Mouse (Mus musculus) liver, embryonic 14.5 days (tissue): ENCODE measurements around the gene Clpsl2. TPM values are rescaled to one million over a fixed set of nuclear protein-coding genes. Genes with fewer than 3 reads are reported as not detected.

ENCODE experiments used
- ATAC-seq: fragments of 200-750 bp; cut with Nextera tagmentation; 2 replicates; pipeline ENCODE4 v1.8.0; 2017; ENCODE audit warnings: moderate number of reproducible peaks, mild to moderate bottlenecking, moderate library complexity; ENCODE audit not compliant: insufficient read depth
- DNase-seq, 3 experiments: peaks; one replicate each; pipeline ENCODE4 v3.0.0-alpha.2; 2012 to 2013; ENCODE audit warnings: low read depth in 3 of 3, low spot score in 3 of 3
- H3K27ac ChIP-seq: fragments of 300-500 bp; sonication (generic); 2 replicates; pipeline ENCODE4 v1.5.1; 2014; ENCODE audit warnings: moderate library complexity, mild to moderate bottlenecking, control low read depth, inconsistent platforms
- H3K27me3 ChIP-seq: fragments of 300-500 bp; sonication (generic); 2 replicates; pipeline ENCODE4 v1.6.1; 2014; ENCODE audit warnings: mild to moderate bottlenecking, low read length, moderate library complexity; ENCODE audit not compliant: control insufficient read depth, insufficient read depth
- H3K36me3 ChIP-seq: fragments of 300-500 bp; sonication (generic); replicated peaks from 2 replicates; pipeline ENCODE4 v1.6.1; 2014; ENCODE audit warnings: low read depth; ENCODE audit not compliant: control insufficient read depth, insufficient read depth
- H3K4me1 ChIP-seq, 2 experiments: fragments of 200-500 bp in 1 of 2; fragments of 300-500 bp in 1 of 2; sonication (generic) in 1 of 2; replicated peaks; 2 replicates each; pipeline ENCODE4 v1.6.1; 2012 to 2014; ENCODE audit warnings: antibody characterized with exemption in 1 of 2, inconsistent platforms in 1 of 2, low read length in 1 of 2; ENCODE audit not compliant: control insufficient read depth in 2 of 2, insufficient read depth in 2 of 2
- H3K4me2 ChIP-seq: fragments of 300-500 bp; sonication (generic); 2 replicates; pipeline ENCODE4 v1.6.1; 2014; ENCODE audit warnings: low read depth, mild to moderate bottlenecking, control low read depth, moderate library complexity
- H3K4me3 ChIP-seq, 2 experiments: fragments of 200-500 bp in 1 of 2; fragments of 300-500 bp in 1 of 2; sonication (generic) in 1 of 2; 2 replicates each; pipeline ENCODE4 v1.5.1; 2012 to 2014; ENCODE audit warnings: low read depth in 2 of 2, low read length in 2 of 2, mild to moderate bottlenecking in 2 of 2, control low read depth in 1 of 2, inconsistent platforms in 1 of 2, moderate library complexity in 1 of 2; ENCODE audit not compliant: insufficient read depth in 1 of 2
- H3K9ac ChIP-seq: fragments of 300-500 bp; sonication (generic); replicated peaks from 2 replicates; pipeline ENCODE4 v1.6.1; 2014; ENCODE audit warnings: mild to moderate bottlenecking, control low read depth, moderate library complexity
- H3K9me3 ChIP-seq: fragments of 300-500 bp; sonication (generic); 2 replicates; pipeline ENCODE4 v1.6.1; 2016; ENCODE audit warnings: low read length, mixed read lengths; ENCODE audit not compliant: control insufficient read depth
- CTCF ChIP-seq: IDR thresholded peaks from 2 replicates; pipeline ENCODE4 v1.5.1; 2016; ENCODE audit warnings: antibody characterized with exemption, low read depth, control low read depth
- EP300 ChIP-seq: IDR thresholded peaks from 2 replicates; pipeline ENCODE4 v1.6.1; 2016; ENCODE audit warnings: antibody characterized with exemption, low read depth
- WGBS: fragments of 180-500 bp; shearing (Covaris S2); extraction: QIAGEN DNeasy Blood & Tissue Kit; methylation state at CpG from one replicate; pipeline ENCODE4 v1.1.7; 2014; ENCODE audit not compliant: insufficient replicate concordance; 5-methylcytosine and 5-hydroxymethylcytosine counted together
- polyA plus RNA-seq, 2 experiments: library from polyadenylated mRNA; depleted of rRNA in 1 of 2; stranded (reverse) in 1 of 2; unstranded in 1 of 2; fragments of >200 nt; fragmentation: Nextera tagmentation in 1 of 2; extraction: Ambion mirVana in 1 of 2; gene quantifications; 2 replicates each; pipeline versions ENCODE4 v1.2.1 to v1.2.3; 2012 to 2014

Clpsl2 gene
- polyA plus RNA-seq, 2 experiments = not detected

DNA sequence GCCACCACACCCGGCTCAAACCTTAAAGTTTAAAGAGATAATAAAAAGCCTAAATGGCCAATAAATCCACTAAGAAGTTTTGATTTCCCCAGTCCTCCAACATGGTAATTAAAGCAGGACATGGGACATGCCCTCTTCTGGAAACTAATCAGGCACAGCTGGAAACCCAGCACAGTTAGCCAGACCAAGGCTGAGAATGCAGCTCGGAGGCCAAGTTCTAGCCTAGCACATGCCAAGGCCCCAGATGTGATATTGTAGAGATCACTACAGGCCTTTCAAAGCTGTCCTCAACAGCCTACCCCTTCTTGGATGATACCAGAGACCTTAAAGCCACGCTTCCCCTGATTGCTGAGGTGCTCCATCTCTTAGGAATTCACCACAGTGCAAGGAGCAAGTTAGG is 37.3 kb downstream of the Clpsl2 start:
- Histone ChIP-seq H3K27me3 (no peaks in the 10 kb centered on the region), H3K9me3 (no peaks in the 10 kb centered on the region), H3K9ac (no peak overlapping the region), H3K4me1 (no peaks in the 10 kb centered on the region), H3K4me2 (no peak overlapping the region), H3K36me3 (peaks cover 19% of the 10 kb centered on the region), H3K27ac (no peak overlapping the region), H3K4me3 (no peak overlapping the region)
- WGBS = 68% methylated on average over 3 of the region's 3 CpGs
- DNase-seq = no peak
- TF ChIP-seq CTCF (no peak), EP300 (no peak)
- ATAC-seq = no peak

DNA sequence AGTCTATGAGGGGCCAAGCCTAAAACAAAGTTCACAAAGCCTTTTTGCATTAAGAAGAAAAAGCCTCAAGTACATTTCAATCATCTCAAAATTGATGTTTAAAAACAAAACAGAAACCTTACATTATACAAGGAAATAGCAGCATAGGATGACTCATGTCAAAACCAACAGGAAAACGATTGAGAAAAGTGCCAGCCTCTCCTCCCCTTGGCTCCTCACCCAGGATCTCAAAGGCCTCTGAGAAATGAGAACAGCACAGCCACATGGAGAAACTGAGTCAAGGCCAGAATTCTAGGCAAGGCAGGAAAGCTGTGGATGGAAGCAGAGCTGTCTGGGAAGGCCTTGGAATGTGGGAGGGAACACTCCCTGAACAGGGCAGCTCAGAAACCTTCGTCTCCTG is 39.4 kb downstream of the Clpsl2 start:
- 57% methylated on average over 2 of the region's 2 CpGs for WGBS
- Histone ChIP-seq H3K4me2 (no peak overlapping the region), H3K27me3 (no peaks in the 10 kb centered on the region), H3K36me3 (peaks cover 32% of the 10 kb centered on the region), H3K9me3 (no peaks in the 10 kb centered on the region), H3K27ac (no peak overlapping the region), H3K9ac (no peak overlapping the region), H3K4me1 (no peaks in the 10 kb centered on the region), H3K4me3 (no peak overlapping the region)
- DNase-seq (no peak), ATAC-seq (no peak)
- no peak for TF ChIP-seq EP300
- no peak for TF ChIP-seq CTCF

DNA sequence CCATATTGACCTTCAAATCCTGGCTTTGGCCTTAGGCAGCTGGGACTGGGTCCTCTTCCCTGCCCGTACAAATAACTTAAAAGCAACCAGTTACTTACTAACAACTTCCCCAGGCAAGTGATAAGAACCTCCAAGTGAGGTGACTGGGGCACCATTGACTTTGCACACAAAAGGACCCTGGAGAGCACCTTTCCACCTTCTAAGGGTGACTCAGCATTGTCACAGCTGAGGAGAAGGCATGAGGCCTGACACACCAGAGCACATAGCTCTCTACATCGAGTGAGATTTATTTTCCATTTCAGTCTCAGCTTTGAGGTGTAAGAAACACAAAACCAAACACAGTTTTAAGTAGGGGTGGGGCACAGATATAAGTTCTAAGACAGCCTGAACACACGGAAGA is 41.4 kb downstream of the Clpsl2 start:
- WGBS = 73% methylated on average over 3 of the region's 3 CpGs
- Histone ChIP-seq H3K9ac (no peak overlapping the region), H3K36me3 (peaks cover 32% of the 10 kb centered on the region), H3K4me3 (no peak overlapping the region), H3K4me1 (no peaks in the 10 kb centered on the region), H3K27ac (no peak overlapping the region), H3K27me3 (no peaks in the 10 kb centered on the region), H3K4me2 (no peak overlapping the region), H3K9me3 (no peaks in the 10 kb centered on the region)
- TF ChIP-seq CTCF (no peak), EP300 (no peak)
- DNase-seq (no peak), ATAC-seq (no peak)

DNA sequence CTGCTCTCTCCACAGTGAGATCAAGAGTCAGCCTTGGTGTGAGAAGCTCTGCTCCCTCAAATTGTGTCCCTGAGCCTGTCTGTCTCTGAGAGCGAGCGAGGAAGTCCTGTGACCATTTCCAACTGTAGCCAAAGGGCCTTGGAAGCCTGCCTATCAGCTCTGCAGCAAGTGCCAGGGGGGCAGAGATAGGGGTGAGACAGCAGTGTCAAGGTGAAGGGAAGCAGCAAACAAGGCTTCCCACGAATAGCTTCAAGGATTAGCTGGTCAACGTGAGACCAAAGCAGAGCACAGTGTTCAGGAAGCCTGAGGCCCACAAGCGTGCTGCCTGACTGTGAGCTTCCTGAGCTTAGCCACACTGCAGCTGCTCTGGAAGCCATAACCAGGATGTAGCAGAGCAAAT is 42.3 kb downstream of the Clpsl2 start:
- no peak for DNase-seq
- TF ChIP-seq CTCF (no peak), EP300 (no peak)
- WGBS = 68% methylated on average over 5 of the region's 5 CpGs
- peaks cover 32% of the 10 kb centered on the region for H3K36me3 ChIP-seq
- H3K4me3 ChIP-seq = no peak overlapping the region
- H3K27ac ChIP-seq = no peak overlapping the region
- H3K9ac ChIP-seq = no peak overlapping the region
- no peak overlapping the region for H3K4me2 ChIP-seq
- no peaks in the 10 kb centered on the region for H3K4me1 ChIP-seq
- no peaks in the 10 kb centered on the region for H3K9me3 ChIP-seq
- ATAC-seq = no peak
- no peaks in the 10 kb centered on the region for H3K27me3 ChIP-seq

DNA sequence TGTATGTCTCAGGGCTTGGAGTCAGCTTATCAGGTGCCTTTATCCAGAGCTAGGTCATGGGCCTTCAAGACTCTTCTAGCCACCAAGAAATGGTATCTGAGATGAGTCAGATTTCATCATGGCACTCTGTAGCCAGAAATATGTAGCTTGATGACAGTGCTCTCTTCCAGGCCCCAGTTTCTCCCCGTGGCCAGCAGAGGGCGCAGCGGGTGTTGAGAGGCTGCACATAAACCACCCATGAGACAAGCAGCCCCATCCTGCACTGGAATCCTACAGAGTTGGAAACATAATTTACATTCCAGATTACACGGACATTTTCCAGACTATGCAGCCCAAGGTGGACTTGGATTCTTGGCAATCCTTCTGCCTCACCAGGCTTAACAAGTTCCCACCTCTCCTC is 43.8 kb downstream of the Clpsl2 start:
- DNase-seq = peak; percentile 41 to 55 (median 42)

More for the DNA sequence above, 43.8 kb downstream of the Clpsl2 start:
- ATAC-seq = no peak
- H3K4me1 ChIP-seq = no peaks in the 10 kb centered on the region
- WGBS = 13% methylated on average over 4 of the region's 4 CpGs
- H3K36me3 ChIP-seq = peaks cover 38% of the 10 kb centered on the region
- H3K27ac ChIP-seq = no peak overlapping the region
- H3K9ac ChIP-seq = no peak overlapping the region
- no peak overlapping the region for H3K4me3 ChIP-seq
- H3K4me2 ChIP-seq = no peak overlapping the region
- TF ChIP-seq EP300 (no peak), CTCF (peak; percentile 94)
- H3K27me3 ChIP-seq = no peaks in the 10 kb centered on the region
- H3K9me3 ChIP-seq = no peaks in the 10 kb centered on the region
